Mouse (Mus musculus): ENCODE measurements around the gene Spop. TPM values are rescaled to one million over a fixed set of nuclear protein-coding genes. Genes with fewer than 3 reads are reported as not detected.
"Not testable (repeated sequence)": the region's sequence is repeated elsewhere in the genome, so short reads cannot be mapped to it uniquely, and the experiment has no call there.

Spop gene
- total RNA-seq, 2 experiments from 2014 or later = 192 to 216 TPM

DNA sequence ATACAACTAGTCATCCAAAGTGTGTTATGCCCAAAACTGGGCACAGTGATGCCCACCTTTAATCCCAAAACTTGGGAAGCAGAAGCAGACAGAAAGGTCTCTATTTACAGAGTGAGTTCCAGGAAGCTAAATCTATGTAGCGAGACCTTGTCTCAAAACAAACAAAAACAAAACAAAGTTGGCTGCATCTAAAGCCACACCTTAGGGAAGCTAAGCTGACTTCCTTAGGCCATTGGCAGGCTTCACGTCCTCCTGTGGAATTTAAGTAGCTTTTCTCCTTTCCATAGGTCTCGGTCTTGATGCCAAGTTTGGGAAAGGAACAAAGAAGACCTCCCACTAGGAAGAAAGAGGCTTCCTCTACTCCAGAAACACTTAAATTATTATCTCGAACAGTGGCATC, 22.7 kb upstream of the Spop start:
- no peak for DNase-seq

DNA sequence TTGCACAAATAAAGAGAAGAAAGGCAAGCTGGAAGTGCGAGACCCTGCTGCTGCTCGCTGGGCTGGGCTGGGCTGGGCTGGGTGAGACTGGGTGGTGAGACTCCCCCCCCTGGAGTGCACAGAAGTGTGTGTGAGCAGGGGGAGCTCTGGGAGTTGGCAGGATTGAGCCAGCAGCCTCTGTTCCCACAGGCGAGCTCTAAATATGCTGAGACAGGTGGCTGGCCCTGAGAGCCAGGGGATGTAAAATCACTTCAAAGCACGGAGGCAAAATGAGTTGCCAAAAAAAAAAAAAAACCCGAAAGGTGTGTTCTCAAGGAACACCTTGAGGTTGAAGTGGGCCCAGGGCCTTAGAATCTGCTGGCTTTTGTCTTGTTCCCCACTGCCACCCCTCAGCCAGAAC, 22.1 kb upstream of the Spop start:
- no peak for DNase-seq

DNA sequence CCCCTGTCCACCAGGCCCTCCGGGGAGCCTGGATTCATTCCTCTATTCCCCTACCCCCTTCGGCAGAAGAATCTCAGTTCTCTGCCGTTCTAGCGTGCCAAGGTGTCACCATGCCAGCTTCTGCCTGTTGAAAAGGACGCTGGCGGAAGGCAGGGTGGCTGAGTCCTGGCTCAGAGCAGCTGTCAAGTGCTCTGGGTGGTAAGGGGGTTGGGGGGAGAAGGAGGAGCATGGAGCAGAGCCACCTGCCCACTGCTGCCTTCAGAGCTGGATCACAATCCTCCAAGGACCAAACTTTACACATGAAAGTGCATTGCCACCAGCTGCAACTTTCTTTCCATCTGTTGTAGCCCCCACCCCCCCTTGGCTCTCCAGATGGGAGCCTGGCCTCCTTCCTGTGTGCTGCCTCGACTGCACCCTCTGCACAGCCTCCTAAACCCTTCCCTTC, 21.6 kb upstream of the Spop start:
- DNase-seq = peak; percentile 70

DNA sequence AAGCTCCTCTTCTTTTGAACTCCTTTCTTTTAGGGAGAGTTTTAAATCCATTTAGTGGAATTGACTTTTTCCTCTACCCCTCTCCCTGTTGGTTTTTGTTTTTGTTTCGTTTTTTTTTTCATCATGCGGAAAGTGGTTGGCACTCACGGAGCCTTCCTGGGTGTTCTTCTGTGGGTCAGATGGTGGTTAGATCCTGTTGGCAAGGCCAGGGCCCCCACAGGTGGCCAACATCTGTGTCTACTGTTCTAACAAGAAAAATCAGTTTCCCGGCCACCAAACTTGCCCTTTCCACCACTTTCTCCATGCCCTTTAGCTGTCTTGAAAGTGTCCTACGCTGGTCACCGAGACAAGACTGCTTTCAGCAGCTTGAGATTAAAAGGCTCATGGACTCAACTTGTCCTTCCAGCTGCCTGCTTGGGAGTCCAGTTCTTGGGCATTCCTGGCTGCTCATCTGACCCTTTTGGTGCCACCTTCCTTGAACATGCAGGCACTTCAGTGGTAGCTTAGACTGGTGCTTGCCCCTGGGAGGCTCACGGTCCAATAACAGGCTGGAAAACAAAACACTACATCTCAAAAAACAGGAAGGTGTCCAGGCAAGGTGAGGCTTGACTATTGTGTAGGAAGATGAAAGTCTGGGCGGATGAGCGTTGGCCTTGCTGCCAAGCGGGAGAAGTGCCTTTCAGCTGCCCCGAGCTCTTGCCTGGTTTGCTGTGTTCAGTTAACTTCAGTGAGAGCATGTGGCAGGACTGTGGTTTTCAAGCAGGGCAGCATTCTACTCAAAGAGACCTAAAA, 21.0 kb upstream of the Spop start:
- DNase-seq = no peak

DNA sequence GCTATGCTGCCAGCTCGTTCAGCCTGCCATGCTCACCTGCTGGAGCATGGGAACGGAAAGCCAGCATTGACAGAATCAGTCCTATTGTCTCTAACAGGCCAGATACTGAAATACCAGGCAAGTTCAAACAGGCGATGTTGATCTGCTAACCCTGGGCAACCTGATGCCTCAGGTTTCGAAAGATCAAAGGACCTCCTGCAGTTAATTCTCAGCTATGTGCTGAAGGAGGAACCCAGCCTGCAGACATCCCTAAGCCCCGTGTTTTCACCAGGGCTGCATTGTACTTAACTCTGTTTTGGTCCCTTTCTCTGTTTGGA, 20.4 kb upstream of the Spop start:
- DNase-seq = no peak

DNA sequence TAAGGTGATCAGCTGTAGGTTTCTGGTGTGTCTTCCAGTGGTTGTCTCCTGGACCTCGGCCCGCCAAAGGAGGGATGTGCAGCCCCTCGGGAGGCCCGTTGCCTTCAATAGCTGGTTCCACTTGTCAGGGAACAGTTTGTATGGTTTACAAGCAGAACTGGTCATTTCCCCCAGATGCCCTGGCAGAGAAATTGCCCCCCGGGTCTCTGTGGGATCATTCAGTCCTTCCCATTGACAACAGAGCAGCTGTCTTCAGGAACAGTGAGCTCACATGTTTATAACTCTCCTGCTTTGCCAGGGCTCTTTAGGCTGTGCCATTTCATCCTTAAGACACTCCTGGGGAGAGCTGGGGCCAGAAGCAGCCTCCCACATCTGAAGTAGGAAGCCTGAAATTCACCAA, 19.8 kb upstream of the Spop start:
- DNase-seq = no peak

DNA sequence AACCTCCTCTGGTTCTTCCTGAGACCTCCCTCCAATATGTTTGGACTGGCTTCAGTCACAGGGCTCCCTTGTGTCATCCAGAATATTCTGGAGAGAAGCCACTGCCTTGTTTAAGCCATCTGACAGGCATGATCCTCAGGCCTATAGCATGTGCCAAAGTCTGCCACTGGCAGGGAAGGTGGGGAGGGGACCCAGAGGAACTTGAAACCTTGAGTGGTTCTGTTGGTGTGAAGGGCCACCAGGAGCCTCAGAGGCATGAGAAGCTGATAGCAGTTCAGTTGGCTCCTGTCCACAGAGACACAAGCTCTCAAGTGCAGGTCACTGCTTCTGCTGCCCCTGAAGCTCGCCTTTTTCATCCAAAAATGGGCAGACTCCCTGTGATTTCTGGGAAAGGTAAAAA, 17.3 kb upstream of the Spop start:
- no peak for DNase-seq

DNA sequence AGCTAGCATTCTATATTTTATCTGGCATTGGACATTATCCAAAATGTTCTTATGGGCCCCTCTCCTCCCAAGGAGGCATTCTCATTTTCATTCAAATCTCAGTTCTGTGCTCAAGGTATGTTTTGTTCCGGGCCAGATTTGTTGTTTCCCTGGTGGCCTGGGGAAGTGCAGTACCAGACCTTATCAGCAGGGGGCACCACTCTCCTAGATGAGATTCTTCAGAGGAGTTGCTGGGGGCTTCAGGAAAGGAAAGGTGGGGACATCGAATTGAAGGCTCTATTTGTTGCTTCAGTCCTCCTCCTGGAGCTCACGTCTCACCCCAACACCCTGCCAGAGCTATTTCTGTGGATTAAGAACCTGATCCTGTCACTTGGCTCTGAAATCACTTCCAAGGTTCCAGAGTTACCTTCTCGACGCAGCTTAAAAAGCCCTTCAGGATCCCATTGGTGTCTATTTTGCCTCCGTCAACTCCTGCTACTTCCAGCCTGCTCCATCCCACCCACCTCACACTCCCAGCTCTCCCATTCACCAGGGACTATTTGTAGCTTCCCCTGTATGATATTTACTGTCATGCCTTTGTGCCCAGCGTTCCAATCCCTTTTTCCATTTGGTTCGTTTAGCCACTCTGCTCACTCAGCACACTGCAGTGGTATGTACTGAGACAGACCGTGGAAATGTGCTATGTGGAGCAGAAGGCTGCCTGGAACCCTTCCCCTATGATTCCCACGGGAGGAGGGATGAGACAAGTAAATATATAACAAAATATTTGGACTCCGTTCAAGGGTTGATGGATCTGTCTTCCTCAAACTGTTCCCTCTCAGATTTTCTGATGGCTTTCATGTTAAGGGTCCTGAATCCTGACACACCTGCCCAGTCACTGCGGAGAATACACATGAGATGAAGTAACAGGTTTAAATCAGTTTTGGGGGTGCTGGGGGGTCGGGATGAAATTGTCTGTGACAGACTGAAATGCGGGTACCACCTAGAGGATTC, 15.7 kb upstream of the Spop start:
- peak; percentile 82 for DNase-seq

DNA sequence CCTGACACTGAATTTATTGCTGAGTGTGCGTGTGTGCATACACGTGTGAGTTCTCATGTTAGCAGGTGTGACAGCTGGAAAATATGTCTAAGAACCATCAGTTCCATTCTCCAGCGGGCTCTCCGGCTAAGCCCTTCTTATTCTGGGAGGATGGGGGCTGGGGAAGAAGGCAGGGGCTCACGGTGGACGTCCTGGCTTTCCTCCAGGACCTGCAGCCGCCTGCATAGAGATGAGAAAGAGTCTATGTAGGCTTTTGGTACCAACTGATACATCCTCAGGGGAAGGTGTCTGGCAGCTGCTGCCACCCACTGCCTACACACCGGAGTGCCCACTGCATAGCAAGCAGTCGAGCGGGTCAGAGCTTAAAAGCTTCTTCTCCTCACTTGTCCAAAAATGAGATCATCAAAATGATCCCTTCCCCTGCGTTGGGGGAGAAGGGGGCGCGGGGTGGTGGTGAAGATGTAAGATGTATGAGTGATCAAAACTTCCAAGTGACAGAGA, 14.3 kb upstream of the Spop start:
- DNase-seq = no peak

DNA sequence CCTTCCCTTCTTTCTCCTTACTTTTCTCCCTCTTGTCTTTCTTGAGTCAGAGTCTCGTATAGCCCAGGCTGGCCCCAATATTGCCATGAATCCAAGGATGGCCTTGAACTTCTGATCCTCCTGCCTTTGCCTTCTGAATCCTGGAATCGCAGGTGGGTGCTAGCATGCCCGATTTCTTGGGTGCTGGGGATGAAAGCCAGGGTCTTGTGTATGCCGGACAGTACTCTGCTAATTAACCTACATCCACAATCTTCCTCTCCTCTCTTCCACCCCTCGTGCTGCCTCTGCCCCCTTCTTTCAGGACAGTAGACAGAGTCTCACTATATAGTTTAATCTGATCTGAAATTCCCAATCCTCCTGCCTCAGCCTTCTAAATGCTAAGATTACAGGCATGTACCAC, 12.3 kb upstream of the Spop start:
- no peak for DNase-seq

DNA sequence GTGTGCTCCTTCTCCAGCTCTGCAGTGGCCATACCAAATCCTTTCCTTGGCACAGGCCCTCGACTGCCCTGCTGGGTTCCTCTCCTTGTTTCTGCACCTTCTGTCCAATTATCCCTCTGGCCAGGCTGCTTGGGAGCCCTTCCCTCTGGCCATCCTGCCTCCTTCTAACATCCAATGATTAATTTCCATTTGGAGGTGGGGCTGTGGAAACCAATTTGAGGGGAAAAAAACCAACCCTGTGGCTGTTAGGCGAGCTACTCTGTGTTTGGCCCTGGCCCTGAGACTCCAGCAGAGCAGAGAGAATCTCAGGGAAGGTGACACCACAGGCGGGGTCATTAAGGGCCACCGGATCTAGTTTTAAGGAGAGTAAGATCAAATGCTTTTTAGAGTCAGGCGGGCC, 11.7 kb upstream of the Spop start:
- no peak for DNase-seq

DNA sequence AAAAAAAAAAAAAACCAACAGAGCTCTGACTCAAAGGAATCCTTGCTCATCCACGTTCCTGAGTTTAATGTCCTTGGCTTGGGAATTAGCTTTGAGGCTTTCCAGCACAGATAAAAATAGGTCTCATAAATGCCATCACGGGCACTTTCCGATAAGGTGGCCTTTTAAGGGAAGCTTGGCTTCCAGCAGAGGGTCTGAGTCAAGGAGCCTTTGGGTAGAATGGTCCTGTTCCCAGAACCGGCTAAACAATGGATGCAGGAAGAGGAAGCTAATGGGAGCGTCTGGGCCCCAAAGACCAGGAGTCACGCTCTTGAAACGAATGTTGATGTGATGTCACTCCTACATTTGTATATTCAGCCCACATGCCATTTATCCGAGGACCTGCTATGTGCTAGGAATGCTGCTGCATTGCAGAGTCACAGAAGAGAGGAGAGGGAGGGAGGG, 11.2 kb upstream of the Spop start:
- DNase-seq = no peak

DNA sequence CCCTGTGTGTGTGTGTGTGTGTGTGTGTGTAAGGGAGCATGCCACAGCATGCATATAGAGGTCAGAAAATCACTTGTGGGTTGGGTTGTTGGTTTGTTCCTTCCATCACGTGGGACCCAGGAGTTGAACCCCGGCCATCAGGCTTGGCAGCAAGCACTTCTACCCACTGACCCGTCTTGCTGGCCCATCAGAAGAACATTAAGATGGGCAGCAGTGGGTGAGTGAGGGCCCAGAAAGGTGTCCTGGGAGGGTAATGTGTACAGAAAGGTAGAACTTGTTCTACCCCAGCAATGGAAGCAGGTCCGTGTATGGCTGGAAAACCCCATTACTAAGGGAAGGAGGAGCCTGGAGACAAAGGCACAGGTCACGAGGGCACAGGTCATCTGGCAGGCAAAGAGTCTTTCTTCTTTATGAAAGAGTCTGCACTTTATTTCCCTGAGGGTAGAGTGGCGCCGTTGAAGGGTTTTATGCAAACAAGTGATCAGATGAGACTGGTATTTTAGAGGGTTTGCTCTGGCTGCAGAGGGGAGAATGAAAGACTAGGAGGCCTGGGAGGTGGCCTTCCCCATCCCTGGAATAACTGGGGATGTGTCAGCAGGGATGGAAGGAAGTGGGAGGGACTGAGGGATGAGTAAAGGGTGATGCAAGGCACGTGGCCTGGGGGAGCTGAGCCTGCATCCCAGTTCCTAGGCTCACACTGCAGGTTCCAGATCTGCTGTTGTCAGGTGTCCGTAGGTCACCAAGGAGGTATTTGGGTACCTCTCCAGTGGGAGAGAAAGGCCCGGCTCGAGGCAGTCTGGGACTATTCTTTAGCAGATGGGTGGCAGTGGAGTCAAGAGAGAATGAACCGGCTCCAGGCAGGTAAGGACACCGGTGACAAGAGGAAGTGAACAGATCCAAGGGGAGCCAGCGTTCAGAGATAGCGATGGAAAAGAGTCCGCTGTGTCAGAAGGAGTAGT, 10.2 kb upstream of the Spop start:
- no peak for DNase-seq

DNA sequence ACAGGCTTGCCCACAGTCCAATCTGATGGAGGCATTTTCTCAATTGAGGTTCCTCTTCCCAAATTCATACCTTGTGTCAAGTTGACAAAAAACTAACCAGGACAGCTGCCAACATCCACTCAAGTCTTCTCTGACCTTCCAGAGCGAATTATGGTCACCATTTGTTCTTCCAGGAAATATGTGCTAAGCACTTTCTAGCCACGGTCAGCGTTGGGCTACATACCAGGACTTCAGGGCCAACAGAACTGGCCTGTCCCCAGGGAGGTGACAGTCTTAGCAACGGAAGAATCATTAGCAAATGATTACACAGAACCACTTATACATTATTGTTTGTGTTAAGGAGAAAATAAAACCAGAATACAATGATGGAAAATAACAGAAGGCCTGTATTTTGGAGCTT, 8.1 kb upstream of the Spop start:
- DNase-seq = no peak

DNA sequence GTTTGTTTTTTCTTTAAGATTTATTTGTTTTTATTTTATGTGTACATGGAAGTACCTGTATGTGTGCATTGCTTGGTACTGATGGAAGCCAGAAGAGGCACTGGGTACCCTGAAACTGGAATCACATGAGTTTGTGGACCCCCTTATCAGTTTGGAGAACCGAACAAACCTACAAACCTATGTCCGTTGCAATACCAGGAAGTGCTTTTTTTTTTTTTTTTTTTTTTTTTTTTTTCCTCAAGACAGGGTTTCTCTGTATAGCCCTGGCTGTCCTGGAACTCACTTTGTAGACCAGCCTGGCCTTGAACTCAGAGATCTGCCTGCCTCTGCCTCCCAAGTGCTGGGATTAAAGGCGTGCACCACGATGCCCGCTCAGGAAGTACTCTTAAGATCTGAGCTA, 7.5 kb upstream of the Spop start:
- DNase-seq = not testable (repeated sequence)

DNA sequence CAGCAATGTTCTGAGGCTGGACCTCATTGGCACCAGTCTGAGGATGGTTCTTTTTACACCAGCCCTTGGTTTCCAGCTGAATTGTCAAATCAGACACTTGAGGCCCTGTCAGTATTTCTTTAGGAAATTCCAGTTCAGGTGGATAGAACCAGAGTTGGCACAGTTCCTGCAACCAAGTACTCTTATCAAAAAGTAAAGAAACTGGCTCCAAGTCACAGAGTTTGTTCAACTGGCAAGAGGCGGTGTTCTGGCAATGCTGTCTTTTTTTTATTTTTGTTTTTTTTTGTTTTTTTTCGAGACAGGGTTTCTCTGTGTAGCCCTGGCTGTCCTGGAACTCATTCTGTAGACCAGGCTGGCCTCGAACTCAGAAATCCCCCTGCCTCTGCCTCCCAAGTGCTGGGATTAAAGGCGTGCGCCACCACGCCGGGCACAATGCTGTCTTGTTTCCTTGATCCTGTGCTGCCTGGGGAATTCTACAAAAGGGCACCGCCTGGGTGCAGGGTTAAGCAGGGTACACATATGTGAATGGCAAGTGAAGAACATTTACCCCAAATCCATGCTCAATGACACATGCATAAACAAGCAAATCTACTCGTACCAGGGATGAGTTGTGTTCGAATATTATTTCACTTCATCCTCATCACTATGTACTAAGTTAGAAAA, 4.3 kb upstream of the Spop start:
- no peak for DNase-seq

DNA sequence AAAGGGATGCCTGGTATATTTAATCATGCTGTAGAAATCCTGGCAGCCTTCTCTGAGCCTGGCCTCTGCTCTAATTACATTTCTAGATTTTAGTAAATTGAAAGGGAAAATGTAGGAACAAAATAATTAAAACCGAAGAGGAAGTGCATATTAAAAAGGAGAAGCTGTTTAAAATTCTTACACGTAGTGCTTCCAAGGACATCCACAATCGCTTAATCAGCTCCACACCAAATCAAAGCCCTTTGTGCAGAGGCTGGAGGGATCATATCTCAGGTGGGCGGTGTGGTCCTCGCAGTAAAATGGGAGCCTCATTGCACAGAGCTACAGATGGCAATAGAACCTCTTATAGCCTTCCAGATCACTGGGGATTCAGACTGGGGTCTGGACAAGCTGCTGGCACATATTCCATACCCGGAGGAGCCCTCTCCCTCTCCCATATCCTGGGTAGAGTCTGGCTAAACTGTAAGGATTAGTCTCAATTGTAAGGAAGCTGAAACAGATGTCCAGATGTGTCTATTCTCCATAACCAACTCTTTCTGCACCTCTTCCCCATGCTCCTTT, 2.3 kb upstream of the Spop start:
- DNase-seq = no peak

DNA sequence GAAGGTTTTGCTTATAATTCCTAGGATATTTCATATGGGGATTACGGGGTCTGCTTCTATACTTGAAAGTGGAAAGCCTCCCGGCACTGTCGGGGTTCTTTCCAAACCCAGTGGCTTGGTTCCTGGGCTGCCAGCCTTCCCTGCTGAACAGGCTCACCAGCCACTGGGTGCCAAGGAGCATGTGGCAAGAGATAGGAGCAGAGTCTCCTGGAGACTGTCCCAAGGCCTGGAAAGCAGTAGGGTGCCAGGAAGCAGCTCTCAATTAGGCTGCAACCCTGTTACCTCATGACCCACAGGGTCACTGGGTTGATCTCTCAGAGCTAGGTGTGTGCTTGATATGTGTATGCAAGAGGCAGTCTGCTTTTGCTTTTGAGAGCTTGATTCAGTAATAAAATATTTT, 1.3 kb upstream of the Spop start:
- DNase-seq = peak; percentile 39

DNA sequence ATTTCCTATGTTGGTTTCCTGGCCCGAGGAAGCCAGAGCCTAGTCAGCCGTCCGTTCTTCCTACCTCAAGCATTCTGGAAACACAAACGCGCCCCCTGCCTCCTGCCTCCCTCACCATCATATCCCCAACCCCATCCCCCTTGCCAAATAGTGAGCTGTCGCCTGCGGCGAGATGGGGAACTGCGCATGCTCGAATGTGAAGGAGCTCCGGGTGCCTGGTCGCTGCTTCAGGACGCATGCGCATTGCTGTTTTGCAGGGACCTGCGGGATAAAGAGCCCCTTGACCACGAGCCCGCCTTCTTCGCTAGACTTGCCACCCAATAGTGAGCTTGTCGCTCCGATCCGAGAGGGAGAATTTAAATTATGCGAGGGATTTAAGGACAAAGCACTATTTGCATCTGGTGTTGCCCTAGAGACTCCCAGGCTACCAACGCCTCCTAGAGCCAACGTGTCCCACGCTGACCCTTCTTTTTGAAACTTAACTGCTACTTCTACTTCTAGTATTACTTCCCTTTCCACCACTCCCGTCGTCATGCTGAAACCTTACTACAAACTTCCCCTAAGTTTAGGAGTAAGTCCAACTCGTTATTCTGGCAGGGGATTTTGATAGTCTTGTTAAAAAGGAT, 769 bp downstream of the Spop start:
- peak; percentile 96 for DNase-seq

DNA sequence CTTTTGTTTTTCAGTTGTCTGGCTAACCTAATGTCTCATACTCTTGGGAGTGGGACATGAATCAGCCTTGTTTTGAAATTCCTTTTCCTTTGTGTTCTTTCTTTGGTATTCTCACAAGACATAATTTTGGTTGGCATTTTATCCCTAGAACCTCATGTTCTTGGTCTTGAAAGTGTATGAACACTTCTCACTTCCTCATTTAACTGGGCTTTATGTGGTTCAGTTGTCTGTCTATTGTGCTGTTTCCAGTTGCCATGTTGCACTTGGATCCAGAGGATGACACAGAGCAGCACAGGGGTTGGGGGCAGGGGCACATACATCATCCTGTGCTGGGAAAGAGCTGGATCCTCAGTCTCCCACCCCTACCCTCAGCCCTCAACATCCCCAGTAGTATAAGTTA, 2.1 kb downstream of the Spop start:
- no peak for DNase-seq

DNA sequence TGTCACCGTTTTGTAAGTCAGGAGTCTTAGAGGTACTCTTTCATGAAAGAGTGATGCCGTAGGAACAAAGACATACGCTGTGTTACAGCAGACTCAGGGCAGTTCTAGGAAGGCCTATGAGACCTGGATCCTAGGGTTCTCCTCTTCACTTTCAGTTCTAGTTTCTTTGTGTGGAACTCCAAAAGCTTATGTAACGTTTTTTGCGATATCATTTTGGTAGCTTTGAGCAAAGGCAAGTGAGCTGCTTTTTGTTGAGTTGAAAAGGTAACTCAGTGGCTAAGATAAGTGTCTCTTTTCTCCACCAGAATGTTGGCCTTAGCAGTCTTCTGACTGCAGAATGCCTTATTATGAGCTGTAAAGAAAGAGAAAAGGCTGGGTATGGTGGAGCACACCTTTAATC, 3.5 kb downstream of the Spop start:
- no peak for DNase-seq

Measured in gastrocnemius, postnatal 10 days (tissue).